Mouse (Mus musculus): ENCODE data around the gene Gadd45b. TPM values are rescaled to one million over a fixed set of nuclear protein-coding genes. Genes with fewer than 3 reads are reported as not detected.
A peak's percentile ranks its signal among the peaks of the same experiment; 100 is the strongest.

The Gadd45b gene
- polyA plus RNA-seq, 1 experiment from 2014 or later = 39.8 TPM

DNA sequence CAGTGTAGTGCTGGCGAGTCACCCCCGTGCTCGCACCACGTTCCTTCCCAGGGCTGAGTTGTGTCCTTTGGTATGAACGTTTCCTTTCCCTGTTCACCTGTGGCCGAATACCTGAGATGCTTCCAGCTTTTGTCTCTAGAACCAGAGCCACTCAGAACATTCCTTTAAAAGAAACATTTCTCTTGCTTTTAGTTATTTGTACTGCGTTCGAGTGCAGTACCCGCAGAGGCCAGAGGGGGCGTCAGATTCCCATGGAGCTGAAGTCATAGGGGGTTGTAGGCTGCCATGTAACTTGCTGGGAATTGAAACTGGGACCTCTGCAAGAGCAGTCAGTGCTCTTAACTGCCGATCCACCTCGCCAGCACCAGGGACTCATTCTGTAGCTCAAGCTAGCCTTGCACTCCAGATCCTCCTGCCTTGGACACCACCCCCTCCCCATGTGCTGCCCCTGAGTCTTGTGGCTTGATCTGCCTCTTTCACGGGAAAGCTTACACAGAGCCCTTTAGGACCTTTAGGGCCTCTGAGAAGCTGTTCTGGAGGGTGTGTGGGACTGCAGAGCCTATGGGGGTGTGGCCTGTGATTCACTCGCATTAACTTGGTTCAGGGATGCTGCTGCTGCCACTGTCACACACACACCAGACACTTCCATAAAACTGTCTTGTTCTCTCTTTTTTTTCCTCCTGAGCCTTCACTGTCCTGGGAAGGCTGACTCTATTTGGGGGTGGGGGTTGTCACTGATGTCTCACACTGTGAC is 17.0 kb downstream of the Gadd45b start:
- ATAC-seq (ENCODE audit: insufficient number of reproducible peaks, insufficient read depth, low FRiP score, low read depth) = no peak
- H3K27me3 ChIP-seq (ENCODE audit: control insufficient read depth, insufficient read depth, low read length) = no peaks in the 10 kb centered on the region
- no peak overlapping the region for H3K4me3 ChIP-seq (ENCODE audit: control insufficient read depth in 1 of 2, insufficient read depth in 1 of 2, low read depth in 1 of 2, low read length in 2 of 2)
- 0 out of 2 replicates have a peak overlapping the region, but pooled peaks have one; percentile 18 for H3K9ac ChIP-seq (ENCODE audit: low read length)
- peaks cover 40 to 44% of the 10 kb centered on the region in 2 experiments for H3K4me1 ChIP-seq (ENCODE audit: control insufficient read depth in 2 of 2, insufficient read depth in 2 of 2, low read length in 2 of 2)
- H3K27ac ChIP-seq (replicated peaks in 1 of 2; ENCODE audit: control insufficient read depth in 1 of 2, insufficient read depth in 1 of 2, low read depth in 2 of 2, low read length in 2 of 2) = peak overlapping the region; percentile 55 to 70
- no peaks in the 10 kb centered on the region for H3K9me3 ChIP-seq (ENCODE audit: control insufficient read depth, low read length)
- WGBS = 61% methylated on average over 14 of the region's 14 CpGs
- no peaks in the 10 kb centered on the region for H3K36me3 ChIP-seq (ENCODE audit: control insufficient read depth, insufficient read depth, low read length)
- no peak overlapping the region for H3K4me2 ChIP-seq (ENCODE audit: low read length)

DNA sequence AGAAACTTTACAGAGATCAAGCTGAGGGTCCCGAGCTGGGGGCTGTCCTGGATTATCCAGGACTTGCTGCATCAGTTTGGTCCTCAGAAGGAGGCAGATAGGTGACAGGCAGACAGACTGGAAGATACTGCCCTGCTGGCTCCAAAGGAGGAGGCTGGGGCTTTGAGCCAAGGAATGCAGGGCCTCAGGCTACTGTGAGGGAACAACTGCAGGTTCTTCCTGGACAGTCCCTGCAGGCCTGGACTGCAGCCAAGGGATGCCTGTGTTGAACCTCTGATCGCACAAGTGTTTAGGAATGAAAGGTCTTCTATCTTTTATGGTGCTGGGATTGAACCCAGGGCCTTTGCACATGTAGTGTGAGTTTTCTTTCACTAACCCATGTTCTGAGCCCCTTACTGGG is 17.9 kb downstream of the Gadd45b start:
- no peaks in the 10 kb centered on the region for H3K27me3 ChIP-seq (ENCODE audit: control insufficient read depth, insufficient read depth, low read length)
- H3K27ac ChIP-seq (replicated peaks in 1 of 2; ENCODE audit: control insufficient read depth in 1 of 2, insufficient read depth in 1 of 2, low read depth in 2 of 2, low read length in 2 of 2) = peak overlapping the region; percentile 55 to 70
- no peaks in the 10 kb centered on the region for H3K9me3 ChIP-seq (ENCODE audit: control insufficient read depth, low read length)
- H3K4me3 ChIP-seq (ENCODE audit: control insufficient read depth in 1 of 2, insufficient read depth in 1 of 2, low read depth in 1 of 2, low read length in 2 of 2) = no peak overlapping the region
- 2% methylated on average over 2 of the region's 2 CpGs for WGBS
- peaks cover 38 to 40% of the 10 kb centered on the region in 2 experiments for H3K4me1 ChIP-seq (ENCODE audit: control insufficient read depth in 2 of 2, insufficient read depth in 2 of 2, low read length in 2 of 2)
- ATAC-seq (ENCODE audit: insufficient number of reproducible peaks, insufficient read depth, low FRiP score, low read depth) = peak; percentile 46; the same call in 1 of the 2 replicates
- no peak overlapping the region for H3K9ac ChIP-seq (ENCODE audit: low read length)
- no peaks in the 10 kb centered on the region for H3K36me3 ChIP-seq (ENCODE audit: control insufficient read depth, insufficient read depth, low read length)
- H3K4me2 ChIP-seq (ENCODE audit: low read length) = no peak overlapping the region

DNA sequence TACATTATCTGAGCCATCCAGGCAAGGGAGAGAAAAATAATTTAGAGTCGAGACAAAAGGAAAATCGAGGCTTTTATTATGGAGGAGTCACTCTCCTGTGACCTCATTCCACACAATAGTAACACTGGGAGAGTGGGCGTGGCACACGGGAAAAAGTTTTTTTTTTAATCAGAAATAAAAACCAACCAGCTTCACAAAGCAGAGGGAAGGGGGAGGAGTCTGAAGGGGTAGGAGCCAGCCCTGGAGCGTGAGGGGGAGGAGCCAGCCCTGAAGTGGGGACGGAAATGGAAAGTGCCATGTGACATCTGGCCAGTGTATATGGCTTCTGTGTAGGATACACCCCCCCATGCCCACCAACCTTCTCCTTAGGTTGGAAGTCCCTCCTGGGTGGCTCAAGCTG is 18.7 kb downstream of the Gadd45b start:
- ATAC-seq (ENCODE audit: insufficient number of reproducible peaks, insufficient read depth, low FRiP score, low read depth) = peak; percentile 42
- no peak overlapping the region for H3K4me3 ChIP-seq (ENCODE audit: control insufficient read depth in 1 of 2, insufficient read depth in 1 of 2, low read depth in 1 of 2, low read length in 2 of 2)
- H3K27me3 ChIP-seq (ENCODE audit: control insufficient read depth, insufficient read depth, low read length) = no peaks in the 10 kb centered on the region
- H3K36me3 ChIP-seq (ENCODE audit: control insufficient read depth, insufficient read depth, low read length) = no peaks in the 10 kb centered on the region
- H3K4me2 ChIP-seq (ENCODE audit: low read length) = no peak overlapping the region
- 27% methylated on average over 6 of the region's 6 CpGs for WGBS
- no peaks in the 10 kb centered on the region for H3K9me3 ChIP-seq (ENCODE audit: control insufficient read depth, low read length)
- peak overlapping the region; percentile 55 to 70; a peak in 3 of 4 replicates for H3K27ac ChIP-seq (replicated peaks in 1 of 2; ENCODE audit: control insufficient read depth in 1 of 2, insufficient read depth in 1 of 2, low read depth in 2 of 2, low read length in 2 of 2)
- no peak overlapping the region for H3K9ac ChIP-seq (ENCODE audit: low read length)
- H3K4me1 ChIP-seq (ENCODE audit: control insufficient read depth in 2 of 2, insufficient read depth in 2 of 2, low read length in 2 of 2) = peaks cover 33% of the 10 kb centered on the region in 2 experiments

DNA sequence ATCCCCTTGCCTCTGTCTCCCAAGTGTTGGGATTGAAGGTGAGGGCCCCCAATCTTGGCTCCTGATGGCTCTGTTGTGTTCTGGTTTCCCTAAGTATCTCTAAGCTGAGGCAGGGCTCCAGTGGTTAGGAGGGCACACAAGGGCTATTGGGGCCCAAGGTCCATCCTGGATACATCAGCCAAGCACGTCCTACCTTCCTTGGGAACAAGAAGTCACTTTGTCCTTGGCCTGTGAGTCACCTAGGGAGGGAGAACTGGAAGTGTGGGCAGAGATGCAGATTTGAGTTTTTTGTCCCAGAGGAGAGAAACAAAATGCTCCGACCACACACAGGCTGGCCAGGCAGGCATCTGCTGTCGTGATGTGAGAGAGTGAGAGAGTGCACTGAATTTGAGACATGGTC is 19.2 kb downstream of the Gadd45b start:
- H3K4me1 ChIP-seq (ENCODE audit: control insufficient read depth in 2 of 2, insufficient read depth in 2 of 2, low read length in 2 of 2) = peaks cover 28% of the 10 kb centered on the region in 2 experiments
- 68% methylated on average over 3 of the region's 3 CpGs for WGBS

DNA sequence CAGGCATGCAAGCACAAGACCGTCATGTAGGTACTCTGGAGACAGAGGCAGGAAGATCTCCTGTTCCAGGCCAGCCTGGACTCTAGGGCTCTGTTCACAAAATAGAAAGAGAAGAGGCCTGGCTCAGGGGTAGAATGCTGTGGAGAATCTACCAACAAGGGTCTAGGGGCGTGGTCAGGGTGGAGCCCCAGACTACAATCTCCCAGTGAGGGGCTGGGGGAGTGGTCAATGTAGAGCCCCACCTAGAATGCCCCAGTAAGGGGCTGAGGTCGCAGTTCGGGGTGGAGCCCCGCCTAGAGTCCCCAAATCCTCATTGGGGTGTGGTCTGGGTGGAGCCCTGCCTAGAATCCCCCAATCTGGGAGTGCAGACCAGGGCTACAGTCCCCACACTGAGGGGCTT is 20.4 kb downstream of the Gadd45b start:
- H3K4me1 ChIP-seq (ENCODE audit: control insufficient read depth in 2 of 2, insufficient read depth in 2 of 2, low read length in 2 of 2) = peaks cover 40% of the 10 kb centered on the region in 2 experiments
- no peaks in the 10 kb centered on the region for H3K9me3 ChIP-seq (ENCODE audit: control insufficient read depth, low read length)
- ATAC-seq (ENCODE audit: insufficient number of reproducible peaks, insufficient read depth, low FRiP score, low read depth) = no peak

More for the DNA sequence above, 19.2 kb downstream of the Gadd45b start:
- H3K4me3 ChIP-seq (ENCODE audit: control insufficient read depth in 1 of 2, insufficient read depth in 1 of 2, low read depth in 1 of 2, low read length in 2 of 2) = no peak overlapping the region
- no peaks in the 10 kb centered on the region for H3K36me3 ChIP-seq (ENCODE audit: control insufficient read depth, insufficient read depth, low read length)
- no peaks in the 10 kb centered on the region for H3K9me3 ChIP-seq (ENCODE audit: control insufficient read depth, low read length)
- H3K27ac ChIP-seq (replicated peaks in 1 of 2; ENCODE audit: control insufficient read depth in 1 of 2, insufficient read depth in 1 of 2, low read depth in 2 of 2, low read length in 2 of 2) = no peak overlapping the region
- no peak overlapping the region for H3K4me2 ChIP-seq (ENCODE audit: low read length)
- no peak for ATAC-seq (ENCODE audit: insufficient number of reproducible peaks, insufficient read depth, low FRiP score, low read depth)
- H3K27me3 ChIP-seq (ENCODE audit: control insufficient read depth, insufficient read depth, low read length) = no peaks in the 10 kb centered on the region
- H3K9ac ChIP-seq (ENCODE audit: low read length) = no peak overlapping the region

DNA sequence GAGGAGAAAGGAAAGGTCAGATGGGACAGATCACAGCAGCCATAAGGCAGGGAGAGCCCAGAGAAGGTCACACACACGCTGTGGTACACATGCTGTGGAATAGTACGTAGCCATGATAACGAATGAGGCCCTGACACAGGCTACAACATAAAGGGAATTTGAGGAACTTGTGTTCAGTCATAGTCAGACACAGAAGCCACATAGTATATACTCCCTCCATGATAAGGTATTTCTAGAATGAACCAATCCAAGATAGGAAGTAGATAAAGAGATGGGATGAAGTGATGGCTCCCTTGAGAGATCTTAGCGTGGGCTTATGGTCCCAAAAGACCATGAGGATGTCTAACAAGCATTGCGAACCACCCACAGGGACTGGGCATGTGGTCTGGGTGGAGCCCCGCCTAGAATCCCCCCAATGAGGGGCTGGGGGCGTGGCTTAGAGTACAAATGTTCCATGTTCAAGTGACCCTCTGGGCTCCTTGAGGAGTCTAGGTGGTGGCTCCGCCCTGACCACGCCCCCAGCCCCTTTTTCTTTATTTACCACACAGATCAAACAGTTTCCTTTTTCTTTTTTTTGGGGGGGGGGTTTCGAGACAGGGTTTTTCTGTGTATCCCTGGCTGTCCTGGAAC is 22.0 kb downstream of the Gadd45b start:
- Histone ChIP-seq H3K27ac (replicated peaks in 1 of 2; ENCODE audit: control insufficient read depth in 1 of 2, insufficient read depth in 1 of 2, low read depth in 2 of 2, low read length in 2 of 2) (no peak overlapping the region), H3K4me2 (ENCODE audit: low read length) (no peak overlapping the region), H3K9me3 (ENCODE audit: control insufficient read depth, low read length) (no peaks in the 10 kb centered on the region), H3K27me3 (ENCODE audit: control insufficient read depth, insufficient read depth, low read length) (no peaks in the 10 kb centered on the region), H3K9ac (ENCODE audit: low read length) (no peak overlapping the region), H3K36me3 (ENCODE audit: control insufficient read depth, insufficient read depth, low read length) (no peaks in the 10 kb centered on the region), H3K4me3 (ENCODE audit: control insufficient read depth in 1 of 2, insufficient read depth in 1 of 2, low read depth in 1 of 2, low read length in 2 of 2) (no peak overlapping the region), H3K4me1 (ENCODE audit: control insufficient read depth in 2 of 2, insufficient read depth in 2 of 2, low read length in 2 of 2) (peaks cover 39 to 42% of the 10 kb centered on the region in 2 experiments)
- ATAC-seq (ENCODE audit: insufficient number of reproducible peaks, insufficient read depth, low FRiP score, low read depth) = no peak
- whole genome bisulfite sequencing = 74% methylated on average over 10 of the region's 10 CpGs

More for the DNA sequence above, 20.4 kb downstream of the Gadd45b start:
- Histone ChIP-seq H3K36me3 (ENCODE audit: control insufficient read depth, insufficient read depth, low read length) (no peaks in the 10 kb centered on the region), H3K27me3 (ENCODE audit: control insufficient read depth, insufficient read depth, low read length) (no peaks in the 10 kb centered on the region), H3K4me2 (ENCODE audit: low read length) (no peak overlapping the region), H3K4me3 (ENCODE audit: control insufficient read depth in 1 of 2, insufficient read depth in 1 of 2, low read depth in 1 of 2, low read length in 2 of 2) (no peak overlapping the region), H3K9ac (ENCODE audit: low read length) (no peak overlapping the region), H3K27ac (replicated peaks in 1 of 2; ENCODE audit: control insufficient read depth in 1 of 2, insufficient read depth in 1 of 2, low read depth in 2 of 2, low read length in 2 of 2) (no peak overlapping the region)
- 44% methylated on average over 5 of the region's 5 CpGs for WGBS

DNA sequence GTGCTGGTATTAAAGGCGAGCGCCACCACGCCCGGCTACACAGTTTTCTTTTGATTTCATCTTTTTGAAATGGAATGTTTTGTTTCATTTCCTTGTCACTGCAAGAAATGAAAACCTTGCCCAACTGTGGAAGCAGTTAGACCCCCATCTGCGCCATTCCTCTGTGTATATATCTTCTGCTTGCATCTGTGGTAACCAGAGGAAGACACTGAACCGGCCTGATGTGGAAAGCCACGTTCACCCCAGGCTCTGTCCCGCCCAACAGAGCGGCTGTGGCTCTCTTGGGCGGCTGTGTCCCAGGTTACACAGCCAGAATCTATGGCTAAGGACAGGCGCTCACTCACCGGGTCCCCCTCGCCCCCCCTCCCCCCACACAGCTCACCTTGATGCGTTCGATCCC is 22.6 kb downstream of the Gadd45b start:
- 77% methylated on average over 15 of the region's 15 CpGs for WGBS
- H3K4me3 ChIP-seq (ENCODE audit: control insufficient read depth in 1 of 2, insufficient read depth in 1 of 2, low read depth in 1 of 2, low read length in 2 of 2) = no peak overlapping the region
- no peaks in the 10 kb centered on the region for H3K27me3 ChIP-seq (ENCODE audit: control insufficient read depth, insufficient read depth, low read length)
- no peak overlapping the region for H3K4me2 ChIP-seq (ENCODE audit: low read length)
- peaks cover 33 to 36% of the 10 kb centered on the region in 2 experiments for H3K4me1 ChIP-seq (ENCODE audit: control insufficient read depth in 2 of 2, insufficient read depth in 2 of 2, low read length in 2 of 2)
- H3K36me3 ChIP-seq (ENCODE audit: control insufficient read depth, insufficient read depth, low read length) = no peaks in the 10 kb centered on the region
- no peak overlapping the region for H3K9ac ChIP-seq (ENCODE audit: low read length)
- no peak overlapping the region for H3K27ac ChIP-seq (replicated peaks in 1 of 2; ENCODE audit: control insufficient read depth in 1 of 2, insufficient read depth in 1 of 2, low read depth in 2 of 2, low read length in 2 of 2)
- H3K9me3 ChIP-seq (ENCODE audit: control insufficient read depth, low read length) = no peaks in the 10 kb centered on the region
- no peak for ATAC-seq (ENCODE audit: insufficient number of reproducible peaks, insufficient read depth, low FRiP score, low read depth)
